In the genomic region with DNA sequence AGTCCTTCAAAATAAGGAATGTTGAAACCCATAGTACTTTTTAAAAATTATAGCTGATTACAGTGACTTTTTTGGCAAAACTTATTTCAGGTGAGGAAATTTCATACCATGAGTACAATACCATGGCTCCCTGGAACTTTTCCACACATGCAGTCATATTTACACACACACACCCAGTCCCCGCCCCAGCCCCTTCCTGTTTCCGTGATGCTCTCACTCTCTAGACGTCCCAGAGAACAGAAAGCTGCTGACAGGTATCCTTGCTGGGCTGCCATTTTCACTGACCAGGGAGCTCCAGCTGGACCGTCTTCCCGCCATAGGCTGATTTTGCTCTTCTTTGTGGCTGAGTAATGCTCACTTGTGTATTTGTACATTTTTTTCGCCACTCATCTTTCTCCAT, we compare ENCODE assay signal across 21 mouse cellular contexts.
"Had no signal": no experiment of that assay in that cellular context is flagged by ENCODE, and none has a peak within 500 bp of the region (broad histone marks: within the 10 kb centered on the region; RNA-seq: fewer than 3 reads in every experiment).

No protein-coding gene starts in this region.

- H3K27me3 ChIP-seq: heart, embryonic 12.5 days; hindbrain, embryonic 13.5 days; hindbrain, embryonic 15.5 days; intestine, embryonic 15.5 days; limb, embryonic 13.5 days; limb, embryonic 15.5 days had no signal

- H3K4me3 ChIP-seq: heart, embryonic 12.5 days; hindbrain, embryonic 13.5 days; hindbrain, embryonic 15.5 days; intestine, embryonic 15.5 days; layer of hippocampus, adult 2 months; limb, embryonic 13.5 days; limb, embryonic 15.5 days had no signal

- H3K9ac ChIP-seq: forebrain, postnatal 0 days; heart, embryonic 12.5 days; hindbrain, embryonic 13.5 days; hindbrain, embryonic 15.5 days; intestine, embryonic 15.5 days; limb, embryonic 13.5 days; limb, embryonic 15.5 days had no signal

- H3K9me3 ChIP-seq: heart, embryonic 12.5 days; hindbrain, embryonic 13.5 days; hindbrain, embryonic 15.5 days; intestine, embryonic 15.5 days; limb, embryonic 13.5 days; limb, embryonic 15.5 days had no signal

- ATAC-seq: forebrain, postnatal 0 days; hindbrain, postnatal 0 days; intestine, embryonic 15.5 days; intestine, postnatal 0 days had no signal

- H3K4me2 ChIP-seq: heart, embryonic 12.5 days; hindbrain, embryonic 13.5 days; hindbrain, embryonic 15.5 days; intestine, embryonic 15.5 days; limb, embryonic 13.5 days; limb, embryonic 15.5 days had no signal

- H3K4me1 ChIP-seq: heart, embryonic 12.5 days; hindbrain, embryonic 13.5 days; hindbrain, embryonic 15.5 days; intestine, embryonic 15.5 days; limb, embryonic 13.5 days; limb, embryonic 15.5 days had no signal

- DNase-seq: forebrain, postnatal 0 days; gastrocnemius, postnatal 14 days; gastrocnemius, postnatal 36 days; heart, adult 18-20 months; heart, postnatal 10 days; heart, postnatal 36 days; kidney, adult 18-20 months; kidney, adult 8-10 months; kidney, postnatal 10 days; kidney, postnatal 4 days; layer of hippocampus, postnatal 36 days; left cerebral cortex, postnatal 4 days had no signal

- H3K27ac ChIP-seq: hindbrain, embryonic 13.5 days; hindbrain, embryonic 15.5 days; hindbrain, postnatal 0 days; intestine, embryonic 15.5 days; layer of hippocampus, adult 2 months; limb, embryonic 13.5 days; limb, embryonic 15.5 days had no signal
